Mouse (Mus musculus) neural tube, embryonic 15.5 days (tissue): ENCODE measurements at regions not wholly inside any gene's neighbourhood (a gene's known extent, or its start where the extent isn't known, plus 50 kb on each side); places are given as distances from the start of the nearest gene placed in this dataset.

Experiments used
- ATAC-seq: fragments of 200-750 bp; cut with Nextera tagmentation; 2 replicates; pipeline ENCODE4 v1.8.0; 2017; ENCODE audit warnings: mild to moderate bottlenecking, moderate TSS enrichment, moderate library complexity; ENCODE audit not compliant: low FRiP score
- H3K27ac ChIP-seq: fragments of 300-500 bp; sonication (generic); replicated peaks from 2 replicates; pipeline ENCODE4 v1.5.1; 2015; ENCODE audit warnings: mild to moderate bottlenecking, inconsistent platforms
- H3K27me3 ChIP-seq: fragments of 300-500 bp; sonication (generic); replicated peaks from 2 replicates; pipeline ENCODE4 v1.6.1; 2015; ENCODE audit warnings: inconsistent platforms
- H3K36me3 ChIP-seq: fragments of 300-500 bp; sonication (generic); 2 replicates; pipeline ENCODE4 v1.6.1; 2015; ENCODE audit warnings: inconsistent platforms
- H3K4me1 ChIP-seq: fragments of 300-500 bp; sonication (generic); 2 replicates; pipeline ENCODE4 v1.6.1; 2015; ENCODE audit warnings: inconsistent platforms
- H3K4me2 ChIP-seq: fragments of 300-500 bp; sonication (generic); 2 replicates; pipeline ENCODE4 v1.6.1; 2015; ENCODE audit warnings: inconsistent platforms, mild to moderate bottlenecking, moderate library complexity
- H3K4me3 ChIP-seq: fragments of 300-500 bp; sonication (generic); replicated peaks from 2 replicates; pipeline ENCODE4 v1.5.1; 2015; ENCODE audit warnings: mild to moderate bottlenecking, inconsistent platforms
- H3K9ac ChIP-seq: fragments of 300-500 bp; sonication (generic); replicated peaks from 2 replicates; pipeline ENCODE4 v1.6.1; 2015; ENCODE audit warnings: mild to moderate bottlenecking, inconsistent platforms
- H3K9me3 ChIP-seq: fragments of 300-500 bp; sonication (generic); replicated peaks from 2 replicates; pipeline ENCODE4 v1.6.1; 2016; ENCODE audit warnings: inconsistent platforms
- WGBS: fragments of 180-500 bp; shearing (Covaris S2); methylation state at CpG from one replicate; pipeline ENCODE4 v1.1.7; 2015; ENCODE audit warnings: mixed read lengths; 5-methylcytosine and 5-hydroxymethylcytosine counted together

DNA sequence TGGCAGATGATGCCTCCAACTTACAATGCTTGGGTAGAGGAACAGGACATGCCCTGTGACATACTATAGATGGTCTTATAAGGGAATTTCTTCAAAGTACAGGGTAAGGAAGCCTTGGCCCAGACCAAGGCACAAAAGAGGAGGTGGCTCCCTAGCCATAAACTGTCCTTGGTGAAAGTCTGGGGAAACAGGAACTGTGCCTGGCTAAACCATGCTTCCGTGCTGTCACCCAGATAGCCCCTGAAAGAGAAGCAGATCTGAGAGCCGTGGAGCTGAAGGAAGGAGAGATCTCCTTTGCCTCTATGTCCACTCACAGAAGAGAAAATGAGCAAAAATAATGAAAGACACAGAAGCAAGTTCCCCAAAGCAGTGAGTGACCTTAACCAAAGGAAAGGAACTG lies 248.0 kb downstream of the Tcerg1l start:
- Histone ChIP-seq H3K27ac (no peak overlapping the region), H3K36me3 (no peaks in the 10 kb centered on the region), H3K4me2 (no peak overlapping the region), H3K9me3 (no peaks in the 10 kb centered on the region), H3K27me3 (no peaks in the 10 kb centered on the region), H3K4me3 (no peak overlapping the region), H3K9ac (no peak overlapping the region), H3K4me1 (no peaks in the 10 kb centered on the region)
- WGBS: 82% methylated on average over 2 of the region's 2 CpGs
- ATAC-seq: no peak

GRCm38 (mm10) chr7:138153455-138154167 lies 243.9 kb downstream of the Tcerg1l start:
- Histone ChIP-seq H3K27me3 (no peaks in the 10 kb centered on the region), H3K27ac (no peak overlapping the region), H3K4me2 (no peak overlapping the region), H3K4me3 (no peak overlapping the region), H3K9me3 (no peaks in the 10 kb centered on the region), H3K36me3 (no peaks in the 10 kb centered on the region), H3K4me1 (no peaks in the 10 kb centered on the region), H3K9ac (no peak overlapping the region)
- WGBS: 29% methylated on average over 4 of the region's 4 CpGs
- ATAC-seq: no peak
